22 mouse cellular contexts compared by ENCODE assay signal in genomic region chr9:61456441-61457161, GRCm38 (mm10).
DNase-seq lines count a peak whose midpoint lies in the region; ATAC-seq and TF ChIP-seq lines count a peak whose summit lies in the region.
"Had no signal": no experiment of that assay in that cellular context is flagged by ENCODE, and none has a peak within 500 bp of the region (broad histone marks: within the 10 kb centered on the region; RNA-seq: fewer than 3 reads in every experiment).

No protein-coding gene starts in this region.

- DNase-seq in forebrain, embryonic 10.5 days (ENCODE audit: extremely low spot score, low spot score): no peak
- no peak for DNase-seq in lung, postnatal 0 days (ENCODE audit: low spot score)
- peak; percentile 39 for DNase-seq in splenic B cell, adult 2 months (ENCODE audit: low read depth, low spot score)
- DNase-seq in ovary, postnatal 14 days (ENCODE audit: low spot score): no peak
- DNase-seq in kidney, postnatal 10 days: no peak
- DNase-seq: adrenal gland, postnatal 10 days; cerebellum, adult 11 months; cerebellum, adult 2 months; cerebellum, adult 9-11 months; cerebellum, postnatal 25 days; forebrain, postnatal 0 days had no signal

- H3K4me1 ChIP-seq in forebrain, embryonic 10.5 days: peaks cover 39% of the 10 kb centered on the region
- H3K4me1 ChIP-seq in forebrain, embryonic 16.5 days (replicated peaks; ENCODE audit: control insufficient read depth, insufficient read depth, low read length): 0 out of 2 replicates have a peak, but pooled peaks cover 4% of the 10 kb centered on the region
- peaks cover 20% of the 10 kb centered on the region for H3K4me1 ChIP-seq in lung, embryonic 15.5 days
- no peaks in the 10 kb centered on the region for H3K4me1 ChIP-seq in lung, postnatal 0 days (ENCODE audit: insufficient read depth, low read depth, low read length)
- H3K4me1 ChIP-seq in embryonic facial prominence, embryonic 13.5 days: peaks cover 17% of the 10 kb centered on the region; the same call in 1 of the 2 replicates

- 75% methylated on average over 5 of the region's 5 CpGs for WGBS in forebrain, embryonic 10.5 days
- WGBS in forebrain, embryonic 16.5 days: 68% methylated on average over 5 of the region's 5 CpGs
- WGBS in lung, embryonic 15.5 days: 69% methylated on average over 5 of the region's 5 CpGs
- 65% methylated on average over 5 of the region's 5 CpGs for WGBS in lung, postnatal 0 days
- WGBS in embryonic facial prominence, embryonic 13.5 days: 64% methylated on average over 5 of the region's 5 CpGs

- H3K27me3 ChIP-seq in forebrain, embryonic 10.5 days (ENCODE audit: poor library complexity, severe bottlenecking): peaks cover 93% of the 10 kb centered on the region
- H3K27me3 ChIP-seq in forebrain, embryonic 16.5 days (replicated peaks; ENCODE audit: control insufficient read depth, insufficient read depth, low read length): peaks cover 11% of the 10 kb centered on the region; the same call in 1 of the 2 replicates
- peaks cover 23% of the 10 kb centered on the region; the same call in 1 of the 2 replicates for H3K27me3 ChIP-seq in lung, embryonic 15.5 days
- peaks cover 32% of the 10 kb centered on the region for H3K27me3 ChIP-seq in lung, postnatal 0 days (replicated peaks; ENCODE audit: insufficient read depth, low read length)
- H3K27me3 ChIP-seq in embryonic facial prominence, embryonic 13.5 days: peaks cover 11% of the 10 kb centered on the region; the same call in 1 of the 2 replicates
- H3K27me3 ChIP-seq in splenic B cell, adult 2 months (ENCODE audit: control insufficient read depth, insufficient read depth, low read length, poor library complexity, severe bottlenecking): no peaks in the 10 kb centered on the region

- no peak for TF ChIP-seq EP300 in lung, postnatal 0 days (IDR thresholded peaks at IDR 0.05)

- no peak for TF ChIP-seq CTCF in lung, postnatal 0 days (IDR thresholded peaks at IDR 0.05)

- H3K9ac ChIP-seq in forebrain, embryonic 16.5 days (replicated peaks; ENCODE audit: low read depth, low read length): no peak overlapping the region
- no peak overlapping the region for H3K9ac ChIP-seq in lung, embryonic 15.5 days
- H3K9ac ChIP-seq in lung, postnatal 0 days (replicated peaks; ENCODE audit: low read depth): no peak overlapping the region
- no peak overlapping the region for H3K9ac ChIP-seq in embryonic facial prominence, embryonic 13.5 days
- H3K9ac ChIP-seq: forebrain, embryonic 13.5 days; forebrain, postnatal 0 days; hindbrain, embryonic 13.5 days had no signal

- no peak for ATAC-seq in forebrain, embryonic 16.5 days
- no peak for ATAC-seq in lung, embryonic 15.5 days (ENCODE audit: borderline replicate concordance, extremely low read depth, low FRiP score, low TSS enrichment)
- ATAC-seq in lung, postnatal 0 days: no peak
- 0 out of 2 replicates have a peak, but pooled peaks have one; percentile 32 for ATAC-seq in embryonic facial prominence, embryonic 13.5 days (ENCODE audit: insufficient number of reproducible peaks, insufficient read depth, low FRiP score, low TSS enrichment, low read depth)
- ATAC-seq: activated CD4-positive, CD25-positive, alpha-beta regulatory T cell, adult 4 months; forebrain, embryonic 13.5 days; forebrain, postnatal 0 days; intestine, postnatal 0 days had no signal

- H3K36me3 ChIP-seq in forebrain, embryonic 10.5 days (replicated peaks): no peaks in the 10 kb centered on the region
- H3K36me3 ChIP-seq in forebrain, embryonic 16.5 days (ENCODE audit: control insufficient read depth, insufficient read depth): no peaks in the 10 kb centered on the region
- H3K36me3 ChIP-seq in lung, embryonic 15.5 days: no peaks in the 10 kb centered on the region
- H3K36me3 ChIP-seq in lung, postnatal 0 days (ENCODE audit: insufficient read depth, low read length): no peaks in the 10 kb centered on the region
- no peaks in the 10 kb centered on the region for H3K36me3 ChIP-seq in embryonic facial prominence, embryonic 13.5 days
- H3K36me3 ChIP-seq in splenic B cell, adult 2 months (ENCODE audit: control insufficient read depth, insufficient read depth, low read length, poor library complexity, severe bottlenecking): no peaks in the 10 kb centered on the region
- H3K36me3 ChIP-seq: heart, embryonic 10.5 days; hindbrain, embryonic 13.5 days had no signal

- H3K4me3 ChIP-seq in forebrain, embryonic 10.5 days: no peak overlapping the region
- no peak overlapping the region for H3K4me3 ChIP-seq in forebrain, embryonic 16.5 days (replicated peaks; ENCODE audit: low read length)
- H3K4me3 ChIP-seq in lung, embryonic 15.5 days: no peak overlapping the region
- no peak overlapping the region for H3K4me3 ChIP-seq in lung, postnatal 0 days (ENCODE audit: low read depth, low read length)
- no peak overlapping the region for H3K4me3 ChIP-seq in embryonic facial prominence, embryonic 13.5 days
- H3K4me3 ChIP-seq: erythroblast, embryonic 14.5 days; forebrain, embryonic 13.5 days; gastrocnemius, adult 2 months; heart, adult 2 months; heart, embryonic 10.5 days; hindbrain, embryonic 13.5 days had no signal

- H3K4me2 ChIP-seq in forebrain, embryonic 16.5 days (ENCODE audit: low read length): no peak overlapping the region
- no peak overlapping the region for H3K4me2 ChIP-seq in lung, embryonic 15.5 days
- no peak overlapping the region for H3K4me2 ChIP-seq in lung, postnatal 0 days (replicated peaks; ENCODE audit: low read depth, low read length)
- H3K4me2 ChIP-seq in embryonic facial prominence, embryonic 13.5 days: no peak overlapping the region
- H3K4me2 ChIP-seq: forebrain, embryonic 13.5 days; hindbrain, embryonic 13.5 days had no signal

- 0 out of 2 replicates have a peak overlapping the region, but pooled peaks have one; percentile 30 for H3K27ac ChIP-seq in forebrain, embryonic 10.5 days
- no peak overlapping the region for H3K27ac ChIP-seq in forebrain, embryonic 16.5 days (ENCODE audit: low read length)
- H3K27ac ChIP-seq in lung, embryonic 15.5 days: peak overlapping the region; percentile 38; the same call in 1 of the 2 replicates
- H3K27ac ChIP-seq in lung, postnatal 0 days (ENCODE audit: low read length): no peak overlapping the region
- no peak overlapping the region for H3K27ac ChIP-seq in embryonic facial prominence, embryonic 13.5 days
- H3K27ac ChIP-seq: forebrain, embryonic 13.5 days; gastrocnemius, adult 2 months; heart, adult 2 months; heart, embryonic 10.5 days; hindbrain, embryonic 13.5 days had no signal

- H3K9me3 ChIP-seq in forebrain, embryonic 10.5 days: no peaks in the 10 kb centered on the region
- H3K9me3 ChIP-seq in forebrain, embryonic 16.5 days (ENCODE audit: control insufficient read depth, low read length): no peaks in the 10 kb centered on the region
- H3K9me3 ChIP-seq in lung, embryonic 15.5 days: no peaks in the 10 kb centered on the region
- no peaks in the 10 kb centered on the region for H3K9me3 ChIP-seq in lung, postnatal 0 days (ENCODE audit: low read length)
- no peaks in the 10 kb centered on the region for H3K9me3 ChIP-seq in embryonic facial prominence, embryonic 13.5 days
- H3K9me3 ChIP-seq: forebrain, embryonic 13.5 days; heart, embryonic 10.5 days; hindbrain, embryonic 13.5 days had no signal

Comparison
In these comparisons a context has a peak if more than half of its experiments do, and no peak if none do; other contexts are left out.
1. H3K27ac ChIP-seq: peak in forebrain, embryonic 10.5 days (single experiment) and lung, embryonic 15.5 days (single experiment); none in forebrain, embryonic 16.5 days (single experiment), lung, postnatal 0 days (single experiment) and embryonic facial prominence, embryonic 13.5 days (single experiment).